Mouse (Mus musculus) liver, embryonic 16.5 days (tissue): ENCODE results near the gene Rps27l. TPM values are rescaled to one million over a fixed set of nuclear protein-coding genes. Genes with fewer than 3 reads are reported as not detected.

Experiments
- ATAC-seq: fragments of 200-750 bp; cut with Nextera tagmentation; 2 replicates; pipeline ENCODE4 v1.8.0; 2017; ENCODE audit warnings: low read depth, mild to moderate bottlenecking, moderate number of reproducible peaks, moderate library complexity
- H3K27ac ChIP-seq: fragments of 300-500 bp; sonication (generic); 2 replicates; pipeline ENCODE4 v1.5.1; 2014; ENCODE audit warnings: mild to moderate bottlenecking, low read length
- H3K27me3 ChIP-seq: fragments of 300-500 bp; sonication (generic); 2 replicates; pipeline ENCODE4 v1.6.1; 2014; ENCODE audit warnings: low read depth, low read length, mixed read lengths; ENCODE audit not compliant: control insufficient read depth, insufficient read depth
- H3K36me3 ChIP-seq: fragments of 300-500 bp; sonication (generic); 2 replicates; pipeline ENCODE4 v1.6.1; 2014; ENCODE audit warnings: mild to moderate bottlenecking; ENCODE audit not compliant: control insufficient read depth, insufficient read depth
- H3K4me1 ChIP-seq: fragments of 300-500 bp; sonication (generic); 2 replicates; pipeline ENCODE4 v1.6.1; 2014; ENCODE audit warnings: low read depth, low read length, mixed read lengths; ENCODE audit not compliant: control insufficient read depth
- H3K4me2 ChIP-seq: fragments of 300-500 bp; sonication (generic); 2 replicates; pipeline ENCODE4 v1.6.1; 2014; ENCODE audit warnings: low read depth, low read length, mixed read lengths
- H3K4me3 ChIP-seq: fragments of 300-500 bp; sonication (generic); 2 replicates; pipeline ENCODE4 v1.5.1; 2014; ENCODE audit warnings: low read depth, mild to moderate bottlenecking, low read length
- H3K9ac ChIP-seq: fragments of 300-500 bp; sonication (generic); 2 replicates; pipeline ENCODE4 v1.6.1; 2014; ENCODE audit warnings: low read depth, low read length
- H3K9me3 ChIP-seq: fragments of 300-500 bp; sonication (generic); replicated peaks from 2 replicates; pipeline ENCODE4 v1.6.1; 2016; ENCODE audit warnings: low read length; ENCODE audit not compliant: control insufficient read depth
- WGBS: fragments of 180-500 bp; shearing (Covaris S2); extraction: QIAGEN DNeasy Blood & Tissue Kit; methylation state at CpG from one replicate; pipeline ENCODE4 v1.1.7; 2014; ENCODE audit not compliant: insufficient replicate concordance; 5-methylcytosine and 5-hydroxymethylcytosine counted together
- polyA plus RNA-seq: library from polyadenylated mRNA; unstranded; fragments of >200 nt; fragmentation: Nextera tagmentation; extraction: Ambion mirVana; gene quantifications from 2 replicates; pipeline ENCODE4 v1.2.1, GENCODE M21; 2015

Rps27l gene
- polyA plus RNA-seq, 1 experiment from 2014 or later = 406 TPM

DNA sequence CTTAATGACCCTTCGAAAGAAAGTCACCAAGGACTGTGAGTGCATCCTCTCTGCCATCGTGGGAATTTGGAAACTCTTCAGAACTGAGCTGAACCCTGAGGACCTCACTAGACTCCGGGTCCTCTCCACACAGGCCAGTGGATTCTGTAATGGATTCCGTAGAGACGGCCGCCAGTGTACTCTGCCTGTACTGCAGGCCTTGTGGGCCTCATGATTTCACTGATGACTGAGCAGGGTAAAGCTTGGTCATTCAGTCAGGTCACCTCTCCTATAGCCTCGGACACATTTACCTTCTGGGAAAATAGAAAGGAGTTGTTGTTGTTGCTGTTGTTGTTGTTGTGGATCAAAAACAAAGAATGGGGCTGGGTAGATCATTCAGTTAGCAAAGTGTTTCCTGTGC, 36.2 kb downstream of the Rps27l start:
- Histone ChIP-seq H3K4me3 (no peak overlapping the region), H3K9me3 (no peaks in the 10 kb centered on the region), H3K9ac (no peak overlapping the region), H3K27me3 (no peaks in the 10 kb centered on the region), H3K36me3 (no peaks in the 10 kb centered on the region), H3K4me1 (peaks cover 5% of the 10 kb centered on the region), H3K4me2 (no peak overlapping the region), H3K27ac (no peak overlapping the region)
- WGBS = 77% methylated on average over 7 of the region's 7 CpGs
- no peak for ATAC-seq

GRCm38 (mm10) chr9:66985377-66985776, 39.5 kb downstream of the Rps27l start:
- Histone ChIP-seq H3K4me3 (no peak overlapping the region), H3K9ac (no peak overlapping the region), H3K36me3 (no peaks in the 10 kb centered on the region), H3K4me1 (peaks cover 34% of the 10 kb centered on the region), H3K27ac (no peak overlapping the region), H3K9me3 (no peaks in the 10 kb centered on the region), H3K27me3 (no peaks in the 10 kb centered on the region), H3K4me2 (no peak overlapping the region)
- WGBS = 48% methylated on average over 7 of the region's 7 CpGs
- ATAC-seq = no peak

DNA sequence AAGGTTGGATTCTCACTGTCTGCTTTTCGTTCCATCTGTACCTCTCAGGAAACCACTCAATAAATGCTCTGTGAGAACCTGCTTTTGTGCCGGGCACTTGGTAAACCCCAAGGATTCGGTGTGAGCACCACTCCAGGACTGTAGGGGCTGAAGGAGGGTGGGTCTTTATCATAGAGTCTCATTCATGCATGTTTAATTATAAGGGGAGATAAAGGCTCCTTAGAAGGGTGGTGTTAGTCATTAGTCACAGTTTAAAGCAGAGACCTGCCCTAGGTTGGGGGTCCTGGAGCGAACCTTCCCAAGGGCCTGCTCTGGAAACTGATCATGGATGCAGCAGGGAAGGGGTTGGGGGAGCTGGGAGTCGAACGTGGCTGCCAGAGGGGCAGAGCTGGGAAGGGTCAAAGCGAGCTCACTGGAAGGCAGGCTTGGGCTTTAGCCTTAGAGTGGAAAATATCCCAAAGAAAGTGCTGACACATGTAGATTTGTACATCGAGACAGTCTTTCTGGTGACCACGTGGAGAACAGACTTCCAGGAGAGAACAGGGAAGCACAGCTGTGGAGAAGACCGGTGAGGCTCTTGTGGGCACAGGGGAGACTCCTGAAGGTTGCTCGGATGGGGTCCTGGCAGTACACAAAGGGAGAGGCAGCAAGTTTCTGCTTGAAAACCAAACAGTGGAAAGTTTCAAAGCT, 42.5 kb downstream of the Rps27l start:
- Histone ChIP-seq H3K27me3 (no peaks in the 10 kb centered on the region), H3K27ac (peak overlapping the region; percentile 79), H3K9ac (peak overlapping the region; percentile 48), H3K4me1 (peaks cover 44% of the 10 kb centered on the region), H3K4me2 (peak overlapping the region; percentile 52), H3K36me3 (no peaks in the 10 kb centered on the region), H3K9me3 (no peaks in the 10 kb centered on the region), H3K4me3 (peak overlapping the region; percentile 23)
- peak; percentile 89 for ATAC-seq
- WGBS = 39% methylated on average over 11 of the region's 11 CpGs

GRCm38 (mm10) chr9:66988888-66989414, 43.1 kb downstream of the Rps27l start:
- ATAC-seq = 0 out of 2 replicates have a peak, but pooled peaks have one; percentile 35
- peak overlapping the region; percentile 23 for H3K4me3 ChIP-seq
- H3K9ac ChIP-seq = peak overlapping the region; percentile 48
- WGBS = 43% methylated on average over 6 of the region's 6 CpGs
- no peaks in the 10 kb centered on the region for H3K36me3 ChIP-seq
- H3K27ac ChIP-seq = peak overlapping the region; percentile 79
- H3K4me1 ChIP-seq = peaks cover 44% of the 10 kb centered on the region
- no peaks in the 10 kb centered on the region for H3K9me3 ChIP-seq
- no peaks in the 10 kb centered on the region for H3K27me3 ChIP-seq
- H3K4me2 ChIP-seq = peak overlapping the region; percentile 52

DNA sequence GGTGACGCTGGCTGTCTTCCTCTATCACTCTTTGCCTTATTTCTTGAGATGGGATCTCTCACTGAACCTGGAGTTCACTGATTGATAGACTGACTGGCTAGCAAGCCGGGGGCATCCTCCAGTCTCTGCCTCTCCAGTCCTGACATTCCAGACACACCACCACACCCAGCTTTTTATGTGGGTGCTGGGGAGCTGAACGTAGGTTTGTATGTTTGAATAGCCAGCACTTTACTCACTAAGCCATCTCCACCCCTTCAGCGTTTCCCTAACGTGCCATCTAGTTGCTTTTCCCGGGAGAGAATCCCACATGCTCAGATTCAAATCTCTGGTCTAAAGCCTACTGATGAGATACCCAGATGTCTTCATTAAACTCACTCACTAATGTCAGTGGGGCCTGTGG, 43.7 kb downstream of the Rps27l start:
- no peak overlapping the region; the same call in 1 of the 2 replicates for H3K27ac ChIP-seq
- H3K4me1 ChIP-seq = peaks cover 44% of the 10 kb centered on the region
- no peaks in the 10 kb centered on the region for H3K27me3 ChIP-seq
- 61% methylated on average over 6 of the region's 6 CpGs for WGBS
- H3K4me3 ChIP-seq = no peak overlapping the region
- H3K9me3 ChIP-seq = no peaks in the 10 kb centered on the region
- H3K9ac ChIP-seq = no peak overlapping the region
- no peaks in the 10 kb centered on the region for H3K36me3 ChIP-seq
- H3K4me2 ChIP-seq = peak overlapping the region; percentile 52
- no peak for ATAC-seq

GRCm38 (mm10) chr9:66990046-66990445, 44.2 kb downstream of the Rps27l start:
- Histone ChIP-seq H3K9me3 (no peaks in the 10 kb centered on the region), H3K4me2 (no peak overlapping the region), H3K4me1 (peaks cover 44% of the 10 kb centered on the region), H3K4me3 (no peak overlapping the region), H3K9ac (no peak overlapping the region), H3K27ac (no peak overlapping the region; the same call in 1 of the 2 replicates), H3K27me3 (no peaks in the 10 kb centered on the region), H3K36me3 (no peaks in the 10 kb centered on the region)
- WGBS = 79% methylated on average over 5 of the region's 5 CpGs
- no peak for ATAC-seq

- Histone ChIP-seq H3K4me2 (peak overlapping the region; percentile 33; the same call in 1 of the 2 replicates), H3K9me3 (no peaks in the 10 kb centered on the region), H3K36me3 (no peaks in the 10 kb centered on the region), H3K27ac (peak overlapping the region; percentile 16; the same call in 1 of the 2 replicates), H3K4me3 (no peak overlapping the region), H3K9ac (no peak overlapping the region), H3K4me1 (peaks cover 44% of the 10 kb centered on the region), H3K27me3 (no peaks in the 10 kb centered on the region)
- 31% methylated on average over 9 of the region's 9 CpGs for WGBS
- ATAC-seq = no peak
Observed at GRCm38 (mm10) chr9:66991021-66991749, 45.3 kb downstream of the Rps27l start.

- H3K4me2 ChIP-seq = peak overlapping the region; percentile 33
- no peaks in the 10 kb centered on the region for H3K36me3 ChIP-seq
- H3K27me3 ChIP-seq = no peaks in the 10 kb centered on the region
- H3K4me1 ChIP-seq = peaks cover 43% of the 10 kb centered on the region
- H3K4me3 ChIP-seq = no peak overlapping the region
- WGBS = 53% methylated on average over 8 of the region's 8 CpGs
- no peaks in the 10 kb centered on the region for H3K9me3 ChIP-seq
- no peak for ATAC-seq
- no peak overlapping the region for H3K9ac ChIP-seq
- H3K27ac ChIP-seq = 0 out of 2 replicates have a peak overlapping the region, but pooled peaks have one; percentile 16
Observed at GRCm38 (mm10) chr9:66991750-66992410, 46.0 kb downstream of the Rps27l start.
